In the genomic region with DNA sequence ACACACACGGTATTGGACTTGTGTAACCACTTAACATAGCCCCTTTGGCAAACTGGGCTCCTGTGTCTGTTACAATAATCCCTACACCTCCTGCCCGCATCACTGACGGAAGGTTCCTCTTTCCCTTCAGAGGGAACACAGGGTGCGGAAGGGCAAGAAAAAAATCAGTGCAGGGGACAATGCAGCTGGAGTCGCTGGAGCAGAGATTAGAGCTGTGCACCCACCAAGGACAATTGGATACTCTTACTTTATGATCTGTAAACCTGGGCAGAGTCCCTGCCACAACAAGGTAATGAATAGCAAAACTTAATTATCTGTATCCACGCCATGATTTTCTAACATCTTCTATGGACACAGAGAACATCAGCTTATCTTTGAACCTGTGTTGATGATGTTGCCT, we compare ENCODE assay signal across 23 mouse cellular contexts.
DNase-seq lines count a peak whose midpoint lies in the region; ATAC-seq and TF ChIP-seq lines count a peak whose summit lies in the region.
"Had no signal": no experiment of that assay in that cellular context is flagged by ENCODE, and none has a peak within 500 bp of the region (broad histone marks: within the 10 kb centered on the region; RNA-seq: fewer than 3 reads in every experiment).

No protein-coding gene starts in this region.

- no peak for ATAC-seq in heart, postnatal 0 days (ENCODE audit: insufficient read depth, low read depth)
- peak; percentile 67 for ATAC-seq in kidney, embryonic 16.5 days (ENCODE audit: low FRiP score, low TSS enrichment)
- peak; percentile 29; the same call in 1 of the 2 replicates for ATAC-seq in megakaryocyte progenitor cell, adult 5-6 weeks (replicated peaks; ENCODE audit: poor library complexity)
- ATAC-seq: activated CD4-positive, CD25-positive, alpha-beta regulatory T cell, adult 4 months; forebrain, embryonic 13.5 days; forebrain, embryonic 16.5 days had no signal

- H3K9ac ChIP-seq in heart, postnatal 0 days (replicated peaks; ENCODE audit: low read depth, low read length), result no peak overlapping the region
- H3K9ac ChIP-seq in kidney, embryonic 16.5 days (replicated peaks; ENCODE audit: low read length), result no peak overlapping the region
- H3K9ac ChIP-seq: forebrain, embryonic 13.5 days; hindbrain, embryonic 12.5 days; hindbrain, embryonic 15.5 days had no signal

- no peaks in the 10 kb centered on the region for H3K27me3 ChIP-seq in heart, postnatal 0 days (ENCODE audit: control insufficient read depth, insufficient read depth, low read length)
- H3K27me3 ChIP-seq in kidney, embryonic 16.5 days (ENCODE audit: insufficient read depth, low read length), result no peaks in the 10 kb centered on the region
- H3K27me3 ChIP-seq: forebrain, embryonic 13.5 days; hindbrain, embryonic 12.5 days; hindbrain, embryonic 15.5 days had no signal

- H3K27ac ChIP-seq in gastrocnemius, adult 2 months, result peak overlapping the region; percentile 70
- H3K27ac ChIP-seq in heart, postnatal 0 days (ENCODE audit: low read depth), result peak overlapping the region; percentile 25; the same call in 1 of the 2 replicates
- no peak overlapping the region for H3K27ac ChIP-seq in kidney, embryonic 16.5 days (ENCODE audit: low read length)
- H3K27ac ChIP-seq: forebrain, embryonic 10.5 days; forebrain, embryonic 13.5 days; hindbrain, embryonic 12.5 days; hindbrain, embryonic 15.5 days had no signal

- intact Hi-C loops in gastrocnemius, adult 2 months (cut with DNase I), result no loop called here
- intact Hi-C loops in heart, postnatal 14 days (cut with DNase I), result no loop called here

- no peak for TF ChIP-seq CTCF in gastrocnemius, adult 2 months (IDR thresholded peaks at IDR 0.05)
- TF ChIP-seq CTCF in heart, postnatal 0 days (IDR thresholded peaks at IDR 0.05; ENCODE audit: low read depth), result no peak

- TF ChIP-seq EP300 in heart, postnatal 0 days (IDR thresholded peaks at IDR 0.05; ENCODE audit: low read depth), result no peak

- no peaks in the 10 kb centered on the region for H3K9me3 ChIP-seq in heart, postnatal 0 days (replicated peaks; ENCODE audit: control insufficient read depth, low read length)
- no peaks in the 10 kb centered on the region for H3K9me3 ChIP-seq in kidney, embryonic 16.5 days (ENCODE audit: low read length)
- H3K9me3 ChIP-seq: forebrain, embryonic 10.5 days; forebrain, embryonic 13.5 days; hindbrain, embryonic 12.5 days; hindbrain, embryonic 15.5 days had no signal

- WGBS in heart, postnatal 0 days, result 80% methylated on average over 6 of the region's 6 CpGs
- 44% methylated on average over 6 of the region's 6 CpGs for WGBS in kidney, embryonic 16.5 days

- DNase-seq in gastrocnemius, adult 2 months, result no peak
- DNase-seq in gastrocnemius, postnatal 25 days, result no peak
- DNase-seq in heart, postnatal 0 days (ENCODE audit: low spot score), result no peak
- DNase-seq in heart, postnatal 14 days, result no peak
- DNase-seq in kidney, postnatal 10 days, result no peak
- DNase-seq in spleen, adult 12 weeks (ENCODE audit: low spot score), result no peak
- DNase-seq: adrenal gland, adult 8-10 months; adrenal gland, postnatal 25 days; cerebellum, adult 18-20 months; cerebellum, adult 9-10 months; cerebellum, postnatal 14 days; gastrocnemius, postnatal 36 days; heart, adult 11 months; heart, postnatal 10 days had no signal

- H3K4me2 ChIP-seq in heart, postnatal 0 days (ENCODE audit: low read depth, low read length), result no peak overlapping the region
- no peak overlapping the region for H3K4me2 ChIP-seq in kidney, embryonic 16.5 days (replicated peaks; ENCODE audit: low read depth, low read length)
- H3K4me2 ChIP-seq: forebrain, embryonic 13.5 days; heart, embryonic 11.5 days; hindbrain, embryonic 12.5 days; hindbrain, embryonic 15.5 days had no signal

- H3K4me1 ChIP-seq in heart, postnatal 0 days (ENCODE audit: control insufficient read depth, insufficient read depth), result no peaks in the 10 kb centered on the region
- peaks cover 10% of the 10 kb centered on the region; the same call in 1 of the 2 replicates for H3K4me1 ChIP-seq in kidney, embryonic 16.5 days (ENCODE audit: insufficient read depth, low read length)
- H3K4me1 ChIP-seq: forebrain, embryonic 13.5 days; hindbrain, embryonic 12.5 days; hindbrain, embryonic 15.5 days had no signal

- no peak overlapping the region for H3K4me3 ChIP-seq in gastrocnemius, adult 2 months
- H3K4me3 ChIP-seq in heart, postnatal 0 days (ENCODE audit: low read depth, low read length), result no peak overlapping the region
- no peak overlapping the region for H3K4me3 ChIP-seq in kidney, embryonic 16.5 days (ENCODE audit: low read length)
- H3K4me3 ChIP-seq: forebrain, embryonic 10.5 days; forebrain, embryonic 13.5 days; hindbrain, embryonic 12.5 days; hindbrain, embryonic 15.5 days had no signal

- H3K36me3 ChIP-seq in heart, postnatal 0 days (replicated peaks; ENCODE audit: control insufficient read depth, insufficient read depth, low read length), result no peaks in the 10 kb centered on the region
- H3K36me3 ChIP-seq in kidney, embryonic 16.5 days (ENCODE audit: insufficient read depth, low read length), result no peaks in the 10 kb centered on the region
- H3K36me3 ChIP-seq: forebrain, embryonic 10.5 days; hindbrain, embryonic 12.5 days; hindbrain, embryonic 15.5 days had no signal
